Mouse (Mus musculus): ENCODE data around the gene Tshz2. TPM values are rescaled to one million over a fixed set of nuclear protein-coding genes. Genes with fewer than 3 reads are reported as not detected.

Tshz2 gene
- polyA plus RNA-seq, 1 experiment from 2014 or later = 5.4 TPM

GRCm38 (mm10) chr2:169996501-169997237 is 363.9 kb downstream of the Tshz2 start:
- H3K4me1 ChIP-seq (replicated peaks; ENCODE audit: control insufficient read depth, insufficient read depth, low read length) = peaks cover 10% of the 10 kb centered on the region
- no peaks in the 10 kb centered on the region for H3K36me3 ChIP-seq (ENCODE audit: control insufficient read depth, insufficient read depth, low read length)
- ATAC-seq (replicated peaks; ENCODE audit: low FRiP score) (no peak), DNase-seq (ENCODE audit: low spot score) (no peak)
- H3K27me3 ChIP-seq (replicated peaks; ENCODE audit: control insufficient read depth, insufficient read depth, low read length) = no peaks in the 10 kb centered on the region; the same call in 1 of the 2 replicates
- 54% methylated on average over 16 of the region's 16 CpGs for WGBS
- no peak overlapping the region for H3K4me3 ChIP-seq (ENCODE audit: low read depth, low read length)
- H3K9ac ChIP-seq (ENCODE audit: low read depth, low read length) = no peak overlapping the region
- no peak overlapping the region for H3K4me2 ChIP-seq
- H3K27ac ChIP-seq (ENCODE audit: low read depth, low read length) = no peak overlapping the region
- no peaks in the 10 kb centered on the region for H3K9me3 ChIP-seq (ENCODE audit: control insufficient read depth, low read length)

- no peak for DNase-seq (ENCODE audit: low spot score)
- WGBS = 60% methylated on average over 16 of the region's 16 CpGs
These were observed 364.6 kb downstream of the Tshz2 start for GRCm38 (mm10) chr2:169997276-169998049.

DNA sequence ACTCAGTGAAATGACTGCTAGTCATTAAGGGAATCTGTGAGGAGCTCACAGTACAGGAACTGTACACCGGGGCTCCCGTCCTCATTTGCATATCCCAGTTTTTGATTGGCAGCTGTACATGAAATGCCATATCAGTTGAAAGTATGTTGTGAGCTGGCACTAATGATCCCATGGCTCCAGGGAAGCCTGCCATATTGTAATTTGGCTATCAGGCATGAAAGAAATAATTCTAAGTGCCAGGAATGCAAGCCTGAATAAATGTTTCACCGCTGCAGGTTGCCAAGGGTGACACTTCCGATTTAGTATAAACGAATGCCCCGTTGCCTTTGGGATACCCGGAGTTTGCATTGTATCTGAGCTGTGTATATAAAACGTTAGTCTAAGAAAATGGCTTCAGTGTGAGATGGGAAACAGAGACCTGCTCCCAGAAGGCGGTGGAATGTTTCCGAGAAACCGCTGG is 366.1 kb downstream of the Tshz2 start:
- no peak for ATAC-seq (replicated peaks; ENCODE audit: low FRiP score)
- H3K27me3 ChIP-seq (replicated peaks; ENCODE audit: control insufficient read depth, insufficient read depth, low read length) = no peaks in the 10 kb centered on the region; the same call in 1 of the 2 replicates
- DNase-seq (ENCODE audit: low spot score) = no peak
- no peak overlapping the region for H3K9ac ChIP-seq (ENCODE audit: low read depth, low read length)
- no peak overlapping the region for H3K4me3 ChIP-seq (ENCODE audit: low read depth, low read length)
- no peaks in the 10 kb centered on the region for H3K9me3 ChIP-seq (ENCODE audit: control insufficient read depth, low read length)
- H3K4me2 ChIP-seq = no peak overlapping the region
- H3K36me3 ChIP-seq (ENCODE audit: control insufficient read depth, insufficient read depth, low read length) = no peaks in the 10 kb centered on the region
- H3K27ac ChIP-seq (ENCODE audit: low read depth, low read length) = no peak overlapping the region
- WGBS = 69% methylated on average over 11 of the region's 11 CpGs
- peaks cover 10% of the 10 kb centered on the region for H3K4me1 ChIP-seq (replicated peaks; ENCODE audit: control insufficient read depth, insufficient read depth, low read length)

More at GRCm38 (mm10) chr2:169997276-169998049, 364.6 kb downstream of the Tshz2 start:
- Histone ChIP-seq H3K9ac (ENCODE audit: low read depth, low read length) (no peak overlapping the region), H3K9me3 (ENCODE audit: control insufficient read depth, low read length) (no peaks in the 10 kb centered on the region), H3K4me3 (ENCODE audit: low read depth, low read length) (no peak overlapping the region), H3K27ac (ENCODE audit: low read depth, low read length) (no peak overlapping the region), H3K4me2 (no peak overlapping the region), H3K4me1 (replicated peaks; ENCODE audit: control insufficient read depth, insufficient read depth, low read length) (peaks cover 10% of the 10 kb centered on the region), H3K27me3 (replicated peaks; ENCODE audit: control insufficient read depth, insufficient read depth, low read length) (no peaks in the 10 kb centered on the region; the same call in 1 of the 2 replicates), H3K36me3 (ENCODE audit: control insufficient read depth, insufficient read depth, low read length) (no peaks in the 10 kb centered on the region)
- ATAC-seq (replicated peaks; ENCODE audit: low FRiP score) = no peak

GRCm38 (mm10) chr2:170002594-170003504 is 370.0 kb downstream of the Tshz2 start:
- no peak for ATAC-seq (replicated peaks; ENCODE audit: low FRiP score)

DNA sequence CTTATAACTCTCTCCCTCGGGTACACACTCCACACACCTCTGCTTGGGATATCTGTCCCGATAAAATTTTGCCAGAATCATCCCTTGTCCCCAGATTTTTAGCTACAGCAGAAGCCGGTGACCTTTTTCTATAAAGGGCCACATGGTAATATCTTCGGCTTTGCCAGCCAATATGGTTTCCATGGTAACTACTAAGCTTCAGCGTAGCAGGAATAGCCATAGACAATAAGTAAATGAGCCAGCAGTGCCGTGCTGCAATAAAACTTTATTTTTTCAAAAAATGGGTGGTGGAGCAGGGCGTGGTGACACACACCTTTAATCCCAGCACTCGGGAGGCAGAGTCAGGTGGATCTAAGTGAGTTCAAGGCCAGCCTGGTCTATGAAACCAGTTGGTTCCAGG is 370.9 kb downstream of the Tshz2 start:
- H3K9me3 ChIP-seq (ENCODE audit: control insufficient read depth, low read length) = no peaks in the 10 kb centered on the region
- H3K27ac ChIP-seq (ENCODE audit: low read depth, low read length) = no peak overlapping the region
- DNase-seq (ENCODE audit: low spot score) = no peak
- H3K4me2 ChIP-seq = no peak overlapping the region
- H3K4me1 ChIP-seq (replicated peaks; ENCODE audit: control insufficient read depth, insufficient read depth, low read length) = no peaks in the 10 kb centered on the region
- ATAC-seq (replicated peaks; ENCODE audit: low FRiP score) = no peak
- no peak overlapping the region for H3K4me3 ChIP-seq (ENCODE audit: low read depth, low read length)
- no peaks in the 10 kb centered on the region for H3K36me3 ChIP-seq (ENCODE audit: control insufficient read depth, insufficient read depth, low read length)
- no peaks in the 10 kb centered on the region for H3K27me3 ChIP-seq (replicated peaks; ENCODE audit: control insufficient read depth, insufficient read depth, low read length)
- WGBS = 84% methylated on average over 8 of the region's 8 CpGs
- no peak overlapping the region for H3K9ac ChIP-seq (ENCODE audit: low read depth, low read length)

More at GRCm38 (mm10) chr2:170002594-170003504, 370.0 kb downstream of the Tshz2 start:
- Histone ChIP-seq H3K4me2 (0 out of 2 replicates have a peak overlapping the region, but pooled peaks have one; percentile 2), H3K9me3 (ENCODE audit: control insufficient read depth, low read length) (no peaks in the 10 kb centered on the region), H3K36me3 (ENCODE audit: control insufficient read depth, insufficient read depth, low read length) (no peaks in the 10 kb centered on the region), H3K27me3 (replicated peaks; ENCODE audit: control insufficient read depth, insufficient read depth, low read length) (no peaks in the 10 kb centered on the region), H3K9ac (ENCODE audit: low read depth, low read length) (no peak overlapping the region), H3K4me3 (ENCODE audit: low read depth, low read length) (no peak overlapping the region), H3K4me1 (replicated peaks; ENCODE audit: control insufficient read depth, insufficient read depth, low read length) (no peaks in the 10 kb centered on the region; the same call in 1 of the 2 replicates), H3K27ac (ENCODE audit: low read depth, low read length) (no peak overlapping the region)
- no peak for DNase-seq (ENCODE audit: low spot score)
- WGBS = 67% methylated on average over 25 of the region's 25 CpGs

DNA sequence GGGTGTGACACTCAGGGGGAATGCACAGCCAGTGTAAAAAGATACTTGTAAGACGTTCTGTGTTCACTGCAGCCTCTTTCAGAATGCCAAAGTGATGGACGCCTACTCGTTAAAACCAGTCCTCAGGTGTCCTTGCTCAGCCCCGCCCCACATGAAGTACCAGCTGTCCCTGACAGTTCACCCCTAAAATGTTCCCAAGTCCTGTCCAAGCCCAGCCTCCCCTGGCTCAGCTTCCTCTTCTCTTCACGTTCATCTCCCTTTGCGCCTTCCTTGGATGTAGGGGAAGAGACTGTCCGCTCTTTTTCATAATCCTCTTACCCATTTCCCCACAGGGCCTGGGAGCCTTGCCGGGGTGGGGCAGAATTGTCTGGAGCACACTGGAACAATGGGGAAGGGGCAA is 374.0 kb downstream of the Tshz2 start:
- 76% methylated on average over 8 of the region's 8 CpGs for WGBS
- no peaks in the 10 kb centered on the region for H3K36me3 ChIP-seq (ENCODE audit: control insufficient read depth, insufficient read depth, low read length)
- H3K4me2 ChIP-seq = no peak overlapping the region
- no peak overlapping the region for H3K9ac ChIP-seq (ENCODE audit: low read depth, low read length)
- no peak overlapping the region for H3K27ac ChIP-seq (ENCODE audit: low read depth, low read length)
- no peaks in the 10 kb centered on the region for H3K4me1 ChIP-seq (replicated peaks; ENCODE audit: control insufficient read depth, insufficient read depth, low read length)
- no peaks in the 10 kb centered on the region for H3K9me3 ChIP-seq (ENCODE audit: control insufficient read depth, low read length)
- DNase-seq (ENCODE audit: low spot score) (no peak), ATAC-seq (replicated peaks; ENCODE audit: low FRiP score) (no peak)
- no peak overlapping the region for H3K4me3 ChIP-seq (ENCODE audit: low read depth, low read length)
- H3K27me3 ChIP-seq (replicated peaks; ENCODE audit: control insufficient read depth, insufficient read depth, low read length) = no peaks in the 10 kb centered on the region

DNA sequence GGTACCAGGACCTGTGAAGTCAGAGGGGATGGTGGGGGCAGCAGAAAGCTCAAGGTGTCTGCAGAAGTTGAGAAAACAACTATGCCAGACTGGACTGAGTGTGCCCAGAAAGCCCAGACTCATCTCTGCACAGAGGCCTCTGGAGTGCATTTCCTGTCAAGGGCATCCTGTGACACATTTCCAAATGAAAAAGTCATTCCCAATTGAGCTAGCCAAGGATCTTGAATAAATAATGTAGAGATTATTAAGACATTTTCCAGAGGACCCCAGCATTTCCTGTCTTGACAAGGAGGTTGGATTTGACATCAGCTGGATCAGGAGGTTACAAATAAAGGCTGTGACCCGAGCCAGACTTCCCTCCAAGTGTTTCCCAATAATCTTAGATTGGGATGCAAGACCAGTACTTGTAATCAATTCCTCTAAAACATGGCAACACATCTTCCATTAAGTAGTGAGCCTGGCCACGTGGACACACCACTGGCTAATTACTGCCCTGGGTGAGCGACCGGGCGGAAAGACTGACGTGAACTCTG is 374.7 kb downstream of the Tshz2 start:
- Histone ChIP-seq H3K4me1 (replicated peaks; ENCODE audit: control insufficient read depth, insufficient read depth, low read length) (no peaks in the 10 kb centered on the region), H3K4me2 (no peak overlapping the region), H3K27me3 (replicated peaks; ENCODE audit: control insufficient read depth, insufficient read depth, low read length) (no peaks in the 10 kb centered on the region), H3K36me3 (ENCODE audit: control insufficient read depth, insufficient read depth, low read length) (no peaks in the 10 kb centered on the region), H3K27ac (ENCODE audit: low read depth, low read length) (no peak overlapping the region), H3K4me3 (ENCODE audit: low read depth, low read length) (no peak overlapping the region), H3K9me3 (ENCODE audit: control insufficient read depth, low read length) (no peaks in the 10 kb centered on the region), H3K9ac (ENCODE audit: low read depth, low read length) (no peak overlapping the region)
- DNase-seq (ENCODE audit: low spot score) (no peak), ATAC-seq (replicated peaks; ENCODE audit: low FRiP score) (no peak)
- WGBS = 75% methylated on average over 6 of the region's 6 CpGs

DNA sequence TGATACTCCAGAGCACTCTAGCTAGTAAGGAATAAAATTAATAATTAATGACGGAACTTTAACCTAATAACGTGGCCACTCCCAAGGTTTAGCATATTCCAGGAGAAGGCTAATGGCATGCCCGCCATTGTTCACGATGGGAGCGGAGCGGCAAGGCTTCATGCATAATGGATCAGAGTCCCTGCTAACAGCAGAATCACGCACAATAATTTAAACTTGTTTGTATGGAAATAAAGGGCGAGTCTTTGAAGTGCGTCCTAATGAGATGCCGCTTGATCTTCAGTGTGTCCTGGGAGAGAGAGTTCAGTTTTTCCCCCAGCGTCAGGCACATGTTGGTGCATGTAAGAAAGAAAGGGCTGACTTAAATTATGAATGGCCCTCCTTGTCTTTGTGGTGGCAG is 376.9 kb downstream of the Tshz2 start:
- Histone ChIP-seq H3K27me3 (replicated peaks; ENCODE audit: control insufficient read depth, insufficient read depth, low read length) (no peaks in the 10 kb centered on the region), H3K36me3 (ENCODE audit: control insufficient read depth, insufficient read depth, low read length) (no peaks in the 10 kb centered on the region), H3K4me3 (ENCODE audit: low read depth, low read length) (no peak overlapping the region), H3K9me3 (ENCODE audit: control insufficient read depth, low read length) (no peaks in the 10 kb centered on the region), H3K4me1 (replicated peaks; ENCODE audit: control insufficient read depth, insufficient read depth, low read length) (no peaks in the 10 kb centered on the region), H3K9ac (ENCODE audit: low read depth, low read length) (no peak overlapping the region), H3K4me2 (no peak overlapping the region), H3K27ac (ENCODE audit: low read depth, low read length) (no peak overlapping the region)
- DNase-seq (ENCODE audit: low spot score) (no peak), ATAC-seq (replicated peaks; ENCODE audit: low FRiP score) (no peak)
- WGBS = 66% methylated on average over 11 of the region's 11 CpGs
